Mouse (Mus musculus): Measurements from ENCODE around the gene Trp63.

DNA sequence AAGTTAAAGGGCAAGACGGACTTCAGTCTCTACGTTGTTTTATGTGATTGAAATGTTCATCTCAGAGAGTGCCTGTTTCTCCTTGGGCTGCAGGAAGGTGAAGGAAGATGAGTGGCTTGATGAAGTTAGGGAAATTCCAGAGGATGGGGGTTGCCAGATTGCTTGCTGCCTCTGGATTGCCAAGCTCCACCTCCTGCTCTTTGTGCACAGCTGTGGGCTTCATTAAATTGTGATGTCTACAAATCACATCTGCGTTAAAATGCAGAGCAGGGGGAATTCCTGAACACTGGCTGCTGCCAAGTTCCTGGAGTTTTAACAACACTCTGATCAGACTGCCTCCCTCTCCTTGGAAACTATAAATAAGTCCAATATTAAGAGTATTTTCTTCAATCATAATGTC is 63.2 kb downstream of the Trp63 start:
- TF ChIP-seq CTCF (IDR thresholded peaks at IDR 0.05) (no peak), EP300 (IDR thresholded peaks at IDR 0.05) (no peak)

All from lung, postnatal 0 days (tissue).